Mouse (Mus musculus) hindlimb bud, embryonic 11.5 days (tissue): ENCODE measurements around the gene Gdf10.
A peak's percentile ranks its signal among the peaks of the same experiment; 100 is the strongest.

Experiments
- DNase-seq: peaks from one replicate; pipeline ENCODE4 v3.0.0-alpha.2; 2012; ENCODE audit warnings: low read depth, low spot score; ENCODE audit errors: extremely low spot score

Gdf10 gene

DNA sequence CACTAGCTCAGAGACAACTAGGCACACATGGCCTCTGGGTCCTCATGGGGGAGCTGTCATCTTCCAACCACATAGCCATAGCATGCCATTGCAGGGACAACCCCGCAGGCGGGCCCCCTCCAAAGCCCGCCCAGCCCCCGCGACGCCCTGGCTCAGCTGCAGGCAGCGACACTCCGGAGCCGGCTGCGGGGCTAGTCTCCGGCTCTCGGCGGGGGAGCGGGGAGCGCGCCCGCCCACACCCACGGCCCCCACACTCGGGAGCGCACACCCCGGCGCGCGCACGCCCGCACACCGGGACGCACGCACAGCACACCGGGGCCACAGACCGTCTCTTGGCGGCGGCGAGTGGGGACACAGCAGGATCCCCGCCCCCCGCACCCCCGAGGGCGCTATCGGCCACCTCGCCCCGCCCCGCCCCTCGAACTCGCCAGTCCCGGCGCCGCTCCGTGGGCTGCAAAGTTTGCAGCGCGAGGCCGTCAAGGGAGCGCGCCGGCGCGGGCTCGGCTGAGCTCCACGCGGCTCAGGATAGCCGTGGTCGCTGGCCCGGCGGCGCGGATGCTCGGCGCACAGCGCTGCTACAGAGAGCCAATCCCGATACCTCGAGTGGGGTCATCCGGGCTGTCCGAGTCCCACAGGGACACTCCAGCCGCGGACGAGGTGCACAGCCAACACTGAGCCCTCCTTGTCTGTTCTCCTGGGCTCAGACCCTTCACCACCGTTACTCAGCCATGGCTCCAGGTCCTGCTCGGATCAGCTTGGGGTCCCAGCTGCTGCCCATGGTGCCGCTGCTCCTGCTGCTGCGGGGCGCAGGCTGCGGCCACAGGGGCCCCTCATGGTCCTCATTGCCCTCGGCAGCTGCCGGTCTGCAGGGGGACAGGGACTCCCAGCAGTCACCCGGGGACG is at the start of gene Gdf10:
Gene Gdf10 (plus strand): TSS at position 420 of the 903 bp plus-strand sequence.
- no peak for DNase-seq

DNA sequence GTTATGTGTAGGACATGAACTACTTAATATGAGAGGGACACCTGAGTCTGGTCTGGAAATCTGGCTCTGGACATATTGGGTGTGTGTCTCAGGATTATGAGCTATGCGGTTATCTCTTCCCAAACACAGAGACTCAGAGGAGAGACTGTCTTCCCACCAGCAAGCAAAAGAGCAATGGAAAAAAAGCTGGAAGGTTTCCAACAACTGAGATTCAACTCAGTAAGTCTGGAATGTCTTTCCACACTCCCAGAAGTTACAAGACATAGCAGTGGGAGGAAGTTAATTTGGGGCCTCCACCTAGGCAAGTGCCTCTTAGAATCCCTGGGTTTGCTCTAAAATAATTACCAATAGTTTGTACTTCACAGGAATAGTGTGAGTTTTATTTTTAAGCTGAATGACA is 44.6 kb upstream of the Gdf10 start:
- DNase-seq: no peak

DNA sequence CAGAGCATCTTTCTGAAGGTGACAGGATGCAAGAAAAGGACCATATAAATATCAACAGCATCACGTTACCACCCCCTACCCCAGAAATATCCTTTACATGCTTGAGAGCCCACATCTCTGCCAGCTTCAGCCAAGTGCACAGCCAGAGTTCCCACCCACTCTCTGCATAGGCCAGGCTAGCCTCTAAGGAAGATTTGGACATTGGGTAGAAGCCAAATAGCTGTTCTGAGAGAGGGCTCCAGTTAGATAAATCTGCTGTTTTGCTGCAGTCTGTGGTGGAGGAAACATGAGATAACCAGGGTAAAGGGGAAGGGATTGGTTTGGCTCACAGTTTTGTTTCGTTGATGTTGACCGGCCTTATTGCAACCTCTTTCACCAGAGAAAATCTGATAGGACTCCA is 43.2 kb upstream of the Gdf10 start:
- DNase-seq: no peak

DNA sequence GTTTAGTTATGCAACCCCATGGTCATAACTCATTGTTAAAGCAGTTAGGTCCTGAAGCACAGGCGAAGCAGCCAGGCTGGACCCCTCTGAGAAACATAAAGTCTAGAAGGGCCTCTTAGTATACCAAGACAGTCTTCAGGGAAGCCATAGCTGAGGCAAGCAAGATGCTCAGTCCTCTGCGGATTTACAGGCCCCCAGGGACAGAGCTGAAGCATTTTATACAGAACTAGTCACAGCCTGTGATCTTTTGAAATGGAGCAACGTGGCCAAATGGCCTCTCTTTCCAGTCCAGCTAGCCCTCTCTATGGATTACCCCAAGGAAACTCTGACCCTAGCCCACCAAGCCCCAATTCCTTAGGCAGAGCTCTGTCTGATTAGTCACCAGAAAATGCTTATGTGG is 41.9 kb upstream of the Gdf10 start:
- no peak for DNase-seq

DNA sequence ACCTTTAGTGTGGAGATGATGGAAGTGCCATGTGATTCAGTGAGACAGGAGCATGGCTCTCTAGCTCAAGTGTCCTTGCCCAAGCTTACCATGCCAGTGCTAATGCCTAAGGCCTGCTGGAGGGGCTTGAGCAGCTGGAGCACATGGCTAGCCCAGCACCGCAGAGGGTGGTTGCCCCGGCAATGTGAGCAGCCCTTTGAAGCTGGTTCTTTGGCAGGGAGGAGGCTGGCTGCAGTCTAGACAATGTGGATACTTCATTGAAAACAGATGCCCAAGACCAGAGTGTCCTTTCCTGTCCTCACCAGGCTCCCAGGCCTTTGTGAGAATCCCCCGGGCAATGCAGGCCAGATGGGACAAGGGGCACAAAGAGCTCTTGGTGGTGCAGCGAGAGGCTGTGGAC is 40.3 kb upstream of the Gdf10 start:
- peak; percentile 22 for DNase-seq

DNA sequence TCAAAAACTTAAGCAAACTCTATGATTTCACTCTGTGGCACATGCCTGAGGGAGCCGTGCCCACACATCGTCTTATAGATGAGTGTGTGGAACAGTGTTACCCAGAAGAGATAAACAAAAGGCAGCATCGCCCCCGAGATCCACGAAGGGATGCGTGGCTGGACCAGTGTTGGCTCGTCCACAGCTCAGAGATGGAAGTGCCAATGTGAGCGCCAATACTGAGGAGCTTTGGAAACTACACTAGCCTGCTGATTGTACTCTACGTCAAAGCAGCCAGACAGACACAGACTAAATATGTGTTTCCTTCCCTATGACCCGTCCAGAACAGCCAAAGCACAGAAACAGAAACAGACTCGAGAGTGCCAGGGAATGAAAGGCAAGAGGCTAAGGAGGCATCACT is 37.9 kb upstream of the Gdf10 start:
- DNase-seq: no peak

DNA sequence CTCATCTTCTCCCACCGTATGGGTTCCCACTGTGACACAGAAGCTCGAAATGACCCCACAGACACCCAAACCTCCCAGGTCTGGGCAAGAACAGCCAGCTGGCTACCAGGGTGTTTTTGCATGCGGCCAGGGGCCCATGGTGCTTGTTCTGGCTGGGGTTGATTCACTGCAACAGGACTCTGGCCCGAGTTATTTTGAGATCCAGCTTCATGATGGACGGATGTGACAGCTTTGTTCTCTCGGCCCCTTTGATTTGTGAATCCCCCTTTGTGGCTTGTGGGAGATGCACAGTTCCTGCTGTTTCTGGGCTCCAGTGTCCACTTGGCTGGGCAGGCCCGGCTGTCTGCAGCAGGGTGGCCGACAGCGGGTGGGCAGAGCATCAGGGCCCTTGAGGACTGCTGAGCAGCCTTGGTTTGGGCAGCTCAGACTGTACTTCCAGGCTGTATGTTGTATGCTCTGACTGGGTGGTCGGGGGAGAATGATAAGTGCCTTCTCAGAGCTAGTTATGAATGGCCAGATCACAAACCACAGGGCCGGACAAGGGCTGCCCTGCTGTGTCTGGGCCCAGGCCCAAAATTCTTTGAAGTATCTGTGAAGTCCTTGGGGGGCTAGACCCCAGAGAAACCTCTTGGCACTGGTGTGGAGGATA is 34.9 kb upstream of the Gdf10 start:
- no peak for DNase-seq

DNA sequence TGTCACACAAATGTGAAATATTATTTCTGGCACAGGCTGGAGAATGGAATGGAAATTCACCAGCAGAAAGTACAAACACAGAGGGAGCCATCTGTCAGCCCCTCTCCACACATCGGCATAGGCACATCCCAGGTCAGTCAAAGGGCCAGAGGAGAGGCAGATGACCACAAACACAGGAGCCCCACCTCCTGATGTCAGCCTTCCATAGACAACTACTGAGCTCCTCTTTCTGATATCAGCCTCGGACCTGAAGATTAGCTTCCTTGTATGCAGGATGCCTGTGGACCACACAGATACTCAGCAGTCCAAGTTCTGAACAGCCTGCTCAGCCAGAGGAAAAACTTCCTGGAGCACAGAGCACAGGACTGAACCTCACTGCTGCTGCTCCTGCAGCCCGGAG is 33.4 kb upstream of the Gdf10 start:
- no peak for DNase-seq

DNA sequence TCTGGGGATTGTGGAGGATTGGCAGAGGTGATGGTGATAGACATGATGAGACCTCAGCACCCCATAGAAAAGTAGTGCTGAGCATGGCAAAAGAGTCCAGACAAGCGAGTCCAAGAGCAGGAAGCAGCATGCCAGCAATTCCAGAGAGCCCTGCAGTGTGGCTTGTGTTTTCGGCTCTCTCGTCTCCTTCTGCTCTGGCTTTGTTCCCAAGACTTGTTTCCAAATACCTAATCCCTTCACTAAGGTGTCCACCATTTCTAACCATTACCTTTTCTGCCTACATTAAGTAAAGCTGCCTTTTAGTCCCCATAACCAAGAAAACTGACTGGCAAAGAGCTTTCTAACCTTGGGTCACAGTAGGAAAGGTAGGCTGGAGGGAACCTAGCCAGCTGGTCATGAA is 31.9 kb upstream of the Gdf10 start:
- DNase-seq: no peak

DNA sequence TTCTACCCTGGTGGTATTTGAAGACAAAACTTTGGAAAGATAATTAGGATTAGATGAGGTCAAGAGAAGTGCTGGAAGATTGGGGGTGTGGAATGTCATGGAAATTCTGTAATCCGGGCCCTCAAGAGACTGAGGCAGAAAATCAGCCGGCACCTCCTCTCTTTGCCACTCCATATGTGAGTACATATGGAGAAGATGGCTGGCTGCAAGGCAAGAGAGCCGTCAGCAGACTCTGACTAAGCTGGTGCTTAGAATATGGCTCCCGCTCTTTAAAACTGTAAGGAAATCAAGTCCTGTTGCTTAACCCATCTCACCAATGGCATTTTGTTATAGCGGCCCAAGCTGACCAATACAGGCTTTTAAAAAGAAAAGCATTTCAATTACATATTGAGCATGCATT is 27.6 kb upstream of the Gdf10 start:
- no peak for DNase-seq

DNA sequence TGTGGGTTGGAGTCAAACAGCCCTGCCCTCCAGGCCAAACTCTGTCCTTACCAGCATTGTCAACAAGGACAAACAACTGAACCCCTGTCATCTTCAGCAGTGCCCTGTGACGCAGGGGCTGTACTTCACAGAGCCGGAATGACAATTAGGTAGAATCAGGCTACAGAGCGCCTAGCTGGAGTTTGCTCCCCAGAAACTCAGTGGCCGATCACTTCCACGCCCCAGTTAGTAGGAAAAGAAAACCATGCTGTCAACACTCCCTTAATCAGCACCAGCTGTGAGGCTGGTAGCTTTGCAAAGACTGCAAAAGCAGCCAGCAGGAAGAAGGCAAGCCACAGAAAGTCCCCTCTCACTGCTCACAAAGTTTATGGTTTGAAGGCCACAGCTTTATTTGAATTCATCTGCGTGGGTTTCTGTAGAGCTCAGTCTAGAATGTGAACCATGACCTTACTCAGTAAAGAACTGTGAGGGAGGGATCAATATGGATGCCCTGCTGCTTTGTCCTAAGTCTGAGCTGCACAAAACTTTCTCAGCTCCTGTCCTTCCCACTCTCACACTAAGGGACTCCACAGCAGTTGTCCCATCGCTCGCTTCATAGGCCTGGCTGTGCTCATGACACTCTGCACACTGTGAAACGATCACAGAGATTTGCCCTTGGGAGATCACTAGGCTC is 26.6 kb upstream of the Gdf10 start:
- peak; percentile 87 for DNase-seq

DNA sequence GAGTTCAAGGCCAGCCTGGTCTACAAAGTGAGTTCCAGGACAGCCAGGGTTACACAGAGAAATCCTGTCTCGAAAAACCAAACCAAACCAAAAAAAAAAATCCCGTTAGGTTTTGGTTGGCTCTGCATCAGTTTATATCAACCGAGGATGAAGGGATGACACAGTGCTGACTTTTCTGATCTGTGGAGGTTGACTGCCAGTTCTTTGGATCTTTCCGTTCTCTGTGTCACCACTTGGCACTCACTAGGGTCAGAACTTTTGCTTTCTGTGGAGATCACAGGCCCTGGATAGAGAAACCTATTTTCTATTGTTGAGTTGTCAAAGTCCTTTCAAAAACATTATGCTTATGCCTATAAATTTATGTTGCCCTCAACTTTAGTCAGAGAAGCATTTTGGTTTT is 20.6 kb upstream of the Gdf10 start:
- DNase-seq: no peak

DNA sequence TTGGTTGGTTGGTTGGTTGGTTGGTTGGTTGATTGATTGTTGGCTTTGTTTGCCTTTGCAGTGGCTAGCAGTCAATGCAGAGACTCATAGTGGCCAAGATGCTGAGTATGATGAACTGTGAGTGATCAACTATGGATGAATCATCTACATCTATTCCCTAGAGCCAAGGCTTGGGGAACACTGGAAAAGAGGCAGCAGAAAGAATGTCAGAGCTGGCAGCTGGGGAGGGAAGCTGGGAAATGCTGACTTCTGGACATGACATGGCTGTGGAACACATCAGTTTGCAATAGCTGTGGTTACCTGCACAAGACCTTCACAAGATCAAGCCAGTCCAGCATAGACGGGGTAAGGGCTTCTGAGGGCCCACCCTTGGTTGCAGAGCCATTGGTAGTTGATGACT is 20.2 kb upstream of the Gdf10 start:
- DNase-seq: no peak

DNA sequence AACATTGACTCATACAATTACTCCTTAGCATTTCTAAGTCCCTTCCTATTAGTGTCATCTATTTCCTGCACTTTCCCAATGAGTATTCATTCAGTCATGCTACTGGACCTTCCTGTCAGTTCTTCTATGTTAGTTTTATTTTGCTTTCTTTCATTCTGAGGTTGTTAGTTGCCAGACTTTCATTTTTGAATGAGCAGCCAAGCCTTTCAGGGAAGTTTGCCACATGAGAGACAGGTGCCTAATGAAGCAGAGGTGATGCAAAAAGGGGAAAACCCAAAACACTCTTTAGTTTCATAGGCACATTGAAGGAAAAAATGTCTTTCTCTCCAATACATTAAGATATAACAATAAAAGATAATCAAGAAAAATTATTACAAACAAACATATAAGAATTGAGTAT is 18.5 kb upstream of the Gdf10 start:
- DNase-seq: no peak

DNA sequence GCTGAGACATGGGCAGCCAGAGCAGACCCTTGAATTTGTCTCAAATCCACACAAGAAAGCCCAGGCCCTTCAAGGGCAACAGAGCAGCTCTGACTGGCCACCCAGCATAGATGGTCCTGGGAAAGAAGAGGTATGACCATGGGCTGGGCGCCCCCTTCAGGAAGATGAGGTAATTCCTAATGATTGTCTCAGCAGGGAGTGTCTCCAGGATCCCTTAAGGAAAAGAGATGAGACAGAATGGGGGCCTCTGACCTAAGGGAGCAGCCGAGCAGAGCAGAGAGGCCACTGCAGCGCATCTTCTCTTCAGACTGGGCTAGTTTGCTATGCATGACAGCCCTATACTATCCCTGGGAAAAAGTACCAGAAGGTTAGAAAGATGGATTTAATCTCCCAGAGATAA is 9.7 kb upstream of the Gdf10 start:
- DNase-seq: no peak

DNA sequence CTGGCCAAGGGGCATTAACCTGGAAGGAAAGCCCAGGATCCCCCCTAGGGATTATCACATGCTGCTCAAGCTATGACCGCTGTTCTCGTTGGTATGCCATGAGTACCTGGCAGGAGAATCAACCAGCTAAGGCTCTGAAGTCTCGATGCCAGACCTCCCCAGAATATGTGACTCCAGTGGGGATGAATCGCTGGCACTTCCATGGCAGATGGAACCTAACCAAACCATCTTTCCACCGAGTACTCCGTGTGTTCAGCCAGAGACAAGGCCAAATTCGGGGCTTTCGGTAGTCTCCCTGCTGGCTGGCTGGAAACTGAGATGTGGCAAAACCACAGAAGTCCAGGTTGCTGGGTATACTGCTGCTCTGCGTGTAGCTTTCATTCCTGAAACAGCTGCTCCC is 9.2 kb upstream of the Gdf10 start:
- no peak for DNase-seq

DNA sequence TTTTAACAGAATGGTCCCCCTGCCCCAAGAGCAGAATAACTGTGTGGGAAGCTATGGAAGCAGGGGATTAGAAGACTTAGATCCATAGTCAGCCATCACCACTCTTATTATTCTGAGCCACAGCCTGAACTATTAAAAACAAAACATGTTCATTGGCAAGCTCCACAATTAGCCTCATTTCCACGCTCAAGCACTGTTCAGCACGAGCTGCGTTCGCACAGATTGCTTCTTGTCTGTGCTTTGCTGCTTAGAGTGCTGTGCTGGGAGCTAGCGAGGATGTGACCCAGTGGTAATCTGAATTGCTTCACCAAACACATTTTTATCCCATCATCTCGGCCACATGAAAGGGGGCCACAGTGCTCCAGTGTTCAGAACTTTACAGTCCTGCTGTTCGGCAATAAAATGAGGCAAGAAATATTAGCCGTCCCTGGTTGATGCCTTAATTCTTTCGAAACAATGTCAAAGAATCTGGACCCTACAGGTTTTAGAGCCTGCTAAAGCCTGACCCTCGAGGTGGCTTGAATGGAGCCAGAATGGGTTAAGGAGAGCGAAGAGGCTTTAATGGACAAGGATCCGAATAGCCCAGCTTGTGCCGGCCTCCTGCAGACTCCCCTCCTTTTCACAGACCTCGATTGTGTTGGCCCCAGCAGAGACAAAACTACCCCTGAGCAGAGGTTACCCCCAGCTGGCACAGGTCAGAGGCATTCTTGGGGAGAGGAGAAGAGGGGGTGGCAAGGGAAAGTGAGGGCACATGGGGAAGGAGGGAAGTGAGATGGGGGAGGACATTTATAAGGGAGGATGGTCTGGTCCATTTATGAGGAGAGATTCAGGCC is 2.4 kb upstream of the Gdf10 start:
- DNase-seq: no peak

DNA sequence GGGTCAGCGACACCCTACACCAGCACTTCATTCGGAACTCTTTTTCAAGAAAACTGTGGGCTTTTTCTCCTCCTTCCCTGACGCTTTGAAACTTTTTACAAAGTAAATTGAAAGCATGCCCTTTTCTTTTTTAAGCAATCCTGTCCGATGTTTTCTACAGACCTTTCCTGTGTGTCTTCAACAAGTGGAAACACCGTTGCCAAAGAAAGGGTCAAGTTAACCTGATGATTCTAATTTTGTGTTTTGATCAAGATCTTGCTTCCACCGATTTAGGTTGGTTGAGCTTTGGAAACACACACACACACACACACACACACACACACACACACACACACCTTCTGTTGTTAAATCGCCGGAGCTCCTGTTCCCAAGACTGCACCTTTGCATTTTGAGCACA is 618 bp upstream of the Gdf10 start:
- DNase-seq: no peak

DNA sequence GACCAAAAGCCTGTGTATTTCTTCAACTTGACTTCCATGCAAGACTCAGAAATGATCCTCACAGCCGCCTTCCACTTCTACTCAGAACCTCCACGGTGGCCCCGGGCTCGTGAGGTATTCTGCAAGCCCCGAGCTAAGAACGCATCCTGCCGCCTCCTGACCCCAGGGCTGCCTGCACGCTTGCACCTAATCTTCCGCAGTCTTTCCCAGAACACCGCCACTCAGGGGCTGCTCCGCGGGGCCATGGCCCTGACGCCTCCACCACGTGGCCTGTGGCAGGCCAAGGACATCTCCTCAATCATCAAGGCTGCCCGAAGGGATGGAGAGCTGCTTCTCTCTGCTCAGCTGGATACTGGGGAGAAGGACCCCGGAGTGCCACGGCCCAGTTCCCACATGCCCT is 8.5 kb downstream of the Gdf10 start:
- DNase-seq: no peak

DNA sequence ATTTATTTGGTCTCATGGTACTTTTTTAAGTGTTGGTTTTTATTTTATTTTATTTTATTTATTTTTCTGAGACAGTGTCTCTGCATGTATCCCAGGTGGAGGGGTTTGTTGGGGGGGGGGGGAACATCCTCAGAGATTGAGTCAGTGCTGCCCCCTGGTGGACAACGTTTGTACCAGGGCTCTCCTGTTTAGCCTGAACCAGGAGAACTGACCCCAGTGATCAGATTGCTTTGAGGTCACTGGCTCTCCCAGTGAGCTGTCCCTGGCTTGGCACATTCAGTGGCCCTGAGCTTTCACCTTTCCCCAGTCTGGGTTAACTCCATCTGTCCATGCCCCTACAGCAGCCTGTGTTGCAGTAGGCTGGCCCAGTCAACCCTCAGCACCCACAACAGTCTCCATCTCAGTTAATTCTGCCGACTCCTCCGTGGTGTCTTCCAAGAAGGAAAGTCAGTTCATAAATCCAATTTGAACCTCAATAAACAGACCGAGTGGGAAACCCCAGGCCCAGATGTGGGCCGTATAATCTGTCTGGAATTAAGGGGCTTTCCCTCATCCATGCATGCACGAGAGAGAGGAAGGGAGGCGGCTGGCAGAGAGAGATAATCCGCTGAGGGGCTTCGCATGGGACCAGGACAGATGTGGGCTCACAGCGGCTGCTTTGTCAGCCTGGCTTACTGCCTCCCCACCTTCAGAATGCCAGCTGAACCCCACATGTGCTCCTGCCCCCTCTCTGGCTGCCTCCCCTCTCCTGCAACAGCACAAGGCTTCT is 9.7 kb downstream of the Gdf10 start:
- DNase-seq: no peak
